Comparison of ENCODE assay signal across 20 mouse cellular contexts in the genomic region with DNA sequence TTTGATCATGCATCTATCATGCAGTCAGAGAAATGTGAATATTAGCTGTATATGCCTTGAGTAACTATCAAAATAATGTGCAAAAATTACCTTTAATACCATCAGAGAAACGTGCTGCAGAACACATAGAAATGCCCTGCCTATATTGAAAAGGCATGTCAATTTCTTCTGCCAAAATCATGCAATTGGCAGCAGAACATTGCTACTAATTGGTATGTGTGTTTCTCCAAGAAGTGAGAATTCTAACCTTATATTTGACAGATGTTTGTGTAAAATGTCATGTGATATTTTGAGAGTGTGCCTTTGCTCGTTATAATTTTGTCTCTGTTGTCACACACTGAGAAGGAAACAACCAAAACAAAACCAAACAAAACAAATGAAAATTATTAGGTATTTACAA. TPM values are rescaled to one million over a fixed set of nuclear protein-coding genes. Genes with fewer than 3 reads are reported as not detected.
DNase-seq lines count a peak whose midpoint lies in the region; ATAC-seq and TF ChIP-seq lines count a peak whose summit lies in the region.
"Had no signal": no experiment of that assay in that cellular context is flagged by ENCODE, and none has a peak within 500 bp of the region (broad histone marks: within the 10 kb centered on the region; RNA-seq: fewer than 3 reads in every experiment).

No protein-coding gene starts in this region.

- no peaks in the 10 kb centered on the region for H3K36me3 ChIP-seq in forebrain, embryonic 14.5 days (ENCODE audit: control insufficient read depth, insufficient read depth, low read length)
- H3K36me3 ChIP-seq in forebrain, embryonic 12.5 days (replicated peaks): no peaks in the 10 kb centered on the region
- H3K36me3 ChIP-seq: G1E had no signal

- no peaks in the 10 kb centered on the region for H3K4me1 ChIP-seq in forebrain, embryonic 14.5 days (ENCODE audit: control insufficient read depth, insufficient read depth, low read length)
- H3K4me1 ChIP-seq in forebrain, embryonic 12.5 days: no peaks in the 10 kb centered on the region

- no peak for TF ChIP-seq POLR2A in brain, embryonic 14.5 days (IDR thresholded peaks at IDR 0.05; ENCODE audit: borderline replicate concordance, extremely low read depth, insufficient read depth, insufficient read length, poor library complexity, severe bottlenecking)

- no peak overlapping the region for H3K4me2 ChIP-seq in forebrain, embryonic 14.5 days (ENCODE audit: low read length)
- H3K4me2 ChIP-seq in forebrain, embryonic 12.5 days: no peak overlapping the region

- WGBS in forebrain, embryonic 14.5 days: 52% methylated on average over 2 of the region's 2 CpGs
- 65% methylated on average over 2 of the region's 2 CpGs for WGBS in forebrain, embryonic 12.5 days

- ATAC-seq in forebrain, embryonic 14.5 days: no peak
- no peak for ATAC-seq in forebrain, embryonic 12.5 days (ENCODE audit: low FRiP score)
- ATAC-seq: activated CD4-positive, CD25-positive, alpha-beta regulatory T cell, adult 4 months; CD4-positive, CD25-positive, alpha-beta regulatory T cell, adult 4 months; Patski had no signal

- H3K9me3 ChIP-seq in forebrain, embryonic 14.5 days (replicated peaks; ENCODE audit: control insufficient read depth, low read length): no peaks in the 10 kb centered on the region
- H3K9me3 ChIP-seq in forebrain, embryonic 12.5 days: no peaks in the 10 kb centered on the region

- TF ChIP-seq CTCF in brain, embryonic 14.5 days (IDR thresholded peaks at IDR 0.05; ENCODE audit: borderline replicate concordance, extremely low read depth, insufficient read depth, insufficient read length): no peak

- no peak overlapping the region for H3K27ac ChIP-seq in forebrain, embryonic 14.5 days (ENCODE audit: low read depth, low read length)
- no peak overlapping the region for H3K27ac ChIP-seq in forebrain, embryonic 12.5 days

- DNase-seq in forebrain, embryonic 14.5 days (ENCODE audit: low spot score): peak; percentile 71
- DNase-seq in brain, embryonic 14.5 days (ENCODE audit: low read depth): peak; percentile 73
- no peak for DNase-seq in right cerebral cortex, postnatal 14 days
- DNase-seq: adrenal gland, adult 2 months; adrenal gland, adult 8-10 months; adrenal gland, postnatal 10 days; adrenal gland, postnatal 14 days; adrenal gland, postnatal 25 days; adrenal gland, postnatal 36 days; B cell, adult 2 months; cerebellum, adult 11 months; cerebellum, adult 11-12 months; cerebellum, adult 18-20 months; cerebellum, adult 2 months had no signal

- no peak overlapping the region for H3K4me3 ChIP-seq in forebrain, embryonic 14.5 days (ENCODE audit: low read depth, low read length)
- H3K4me3 ChIP-seq in forebrain, embryonic 12.5 days (replicated peaks): no peak overlapping the region

- H3K9ac ChIP-seq in forebrain, embryonic 14.5 days (ENCODE audit: low read length): no peak overlapping the region
- no peak overlapping the region for H3K9ac ChIP-seq in forebrain, embryonic 12.5 days

- no peaks in the 10 kb centered on the region for H3K27me3 ChIP-seq in forebrain, embryonic 14.5 days (replicated peaks; ENCODE audit: control insufficient read depth, insufficient read depth, low read length)
- H3K27me3 ChIP-seq in forebrain, embryonic 12.5 days: no peaks in the 10 kb centered on the region
- H3K27me3 ChIP-seq: CH12.LX, Patski had no signal

RNA-seq across cellular contexts. Expression of a gene that starts 18.6 kb away (rescaled TPM):
- 8.9 and 12.1 TPM in 2 replicates for polyA plus RNA-seq in forebrain, embryonic 14.5 days (2014; fragmentation: Nextera tagmentation; extraction: Ambion mirVana)
- 8.3 and 8.9 TPM in 2 replicates for polyA plus RNA-seq in forebrain, embryonic 12.5 days (2016; fragmentation: Nextera tagmentation; extraction: Ambion mirVana)
- 10.1 and 20.3 TPM in 2 replicates for polyA plus RNA-seq in brain, embryonic 14.5 days (2012; rRNA removed)
- polyA plus RNA-seq: G1E, Patski had no signal
